Mouse (Mus musculus) erythroblast, embryonic 14.5 days (primary cell): ENCODE results near the gene Hist1h2af.

ENCODE experiments used
- GATA1 ChIP-seq: IDR thresholded peaks from 2 replicates; pipeline ENCODE4 v1.6.1; 2012; ENCODE audit warnings: low read length, inconsistent platforms, mixed read lengths
- TAL1 ChIP-seq: IDR thresholded peaks from 3 replicates; pipeline ENCODE4 v1.6.1; 2012; ENCODE audit warnings: low read length, inconsistent platforms, mixed read lengths

- TF ChIP-seq TAL1 (no peak), GATA1 (no peak)
Observed at GRCm38 (mm10) chr13:23554925-23555838, 21.5 kb downstream of the Hist1h2af start.
